Mouse (Mus musculus): ENCODE results near the gene Palld. TPM values are rescaled to one million over a fixed set of nuclear protein-coding genes. Genes with fewer than 3 reads are reported as not detected.

Palld gene
- polyA plus RNA-seq, 1 experiment from 2014 or later: 138 TPM

DNA sequence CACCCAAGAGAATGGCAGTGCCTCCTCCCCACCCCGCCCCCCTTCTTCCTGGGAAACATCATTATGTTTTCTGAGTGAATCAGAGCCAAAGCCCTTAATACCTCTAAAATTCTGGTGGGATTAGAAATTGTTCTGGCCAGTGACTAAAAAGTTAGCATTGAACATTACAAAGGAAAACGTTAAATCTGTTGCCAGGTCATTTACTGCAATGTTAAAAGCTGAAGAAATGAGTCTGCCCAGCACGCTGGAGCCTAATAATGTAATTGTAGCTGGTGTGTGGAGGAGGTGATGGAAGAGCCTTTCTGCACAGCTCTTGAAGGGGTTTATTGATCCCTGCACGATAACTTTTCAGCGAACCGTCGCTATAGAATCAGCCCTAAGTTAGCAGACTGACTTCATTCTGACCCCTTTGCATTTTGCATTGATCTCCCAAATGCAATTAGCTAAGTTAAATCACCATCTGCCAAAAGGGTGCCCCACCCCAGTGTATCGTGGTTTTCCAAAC, 165.7 kb downstream of the Palld start:
- ATAC-seq (ENCODE audit: insufficient number of reproducible peaks, insufficient read depth, low FRiP score, low TSS enrichment): no peak
- H3K36me3 ChIP-seq: peaks cover 15% of the 10 kb centered on the region; the same call in 1 of the 2 replicates
- 81% methylated on average over 8 of the region's 8 CpGs for WGBS
- no peak overlapping the region for H3K27ac ChIP-seq
- H3K9me3 ChIP-seq: no peaks in the 10 kb centered on the region
- H3K4me2 ChIP-seq (replicated peaks): no peak overlapping the region
- H3K4me1 ChIP-seq: peaks cover 5% of the 10 kb centered on the region; the same call in 1 of the 2 replicates
- H3K4me3 ChIP-seq: no peak overlapping the region
- H3K27me3 ChIP-seq: no peaks in the 10 kb centered on the region
- no peak overlapping the region for H3K9ac ChIP-seq

DNA sequence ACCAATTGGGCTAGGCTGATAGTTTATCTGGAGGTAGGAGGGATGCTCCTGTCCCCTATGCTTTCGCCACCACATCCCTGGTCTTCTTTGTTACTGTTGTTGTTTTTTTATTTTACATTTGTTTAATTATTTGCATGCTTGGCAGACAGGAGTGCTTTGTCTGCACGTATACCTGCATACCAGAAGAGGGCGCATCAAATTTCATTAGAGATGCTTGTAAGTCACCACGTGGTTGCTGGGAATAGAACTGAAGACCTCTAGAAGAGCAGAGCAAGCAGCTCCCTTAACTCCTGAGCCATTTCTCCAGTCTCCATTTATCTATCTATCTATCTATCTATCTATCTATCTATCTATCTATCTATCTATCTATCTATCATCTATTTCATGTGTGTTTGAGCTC, 166.4 kb downstream of the Palld start:
- H3K4me3 ChIP-seq: no peak overlapping the region
- WGBS: 49% methylated on average over 4 of the region's 4 CpGs
- H3K36me3 ChIP-seq: peaks cover 15% of the 10 kb centered on the region; the same call in 1 of the 2 replicates
- H3K4me1 ChIP-seq: peaks cover 5% of the 10 kb centered on the region; the same call in 1 of the 2 replicates
- no peak for ATAC-seq (ENCODE audit: insufficient number of reproducible peaks, insufficient read depth, low FRiP score, low TSS enrichment)
- H3K27me3 ChIP-seq: no peaks in the 10 kb centered on the region
- H3K9ac ChIP-seq: no peak overlapping the region
- no peak overlapping the region for H3K27ac ChIP-seq
- no peaks in the 10 kb centered on the region for H3K9me3 ChIP-seq
- no peak overlapping the region for H3K4me2 ChIP-seq (replicated peaks)

- Histone ChIP-seq H3K9ac (no peak overlapping the region), H3K4me3 (no peak overlapping the region), H3K36me3 (peaks cover 15% of the 10 kb centered on the region; the same call in 1 of the 2 replicates), H3K9me3 (no peaks in the 10 kb centered on the region), H3K27ac (no peak overlapping the region), H3K4me2 (replicated peaks) (no peak overlapping the region), H3K4me1 (peaks cover 5% of the 10 kb centered on the region; the same call in 1 of the 2 replicates), H3K27me3 (no peaks in the 10 kb centered on the region)
- ATAC-seq (ENCODE audit: insufficient number of reproducible peaks, insufficient read depth, low FRiP score, low TSS enrichment): no peak
- 90% methylated on average over 8 of the region's 8 CpGs for WGBS
These were observed 168.3 kb downstream of the Palld start for GRCm38 (mm10) chr8:61734164-61734563.

DNA sequence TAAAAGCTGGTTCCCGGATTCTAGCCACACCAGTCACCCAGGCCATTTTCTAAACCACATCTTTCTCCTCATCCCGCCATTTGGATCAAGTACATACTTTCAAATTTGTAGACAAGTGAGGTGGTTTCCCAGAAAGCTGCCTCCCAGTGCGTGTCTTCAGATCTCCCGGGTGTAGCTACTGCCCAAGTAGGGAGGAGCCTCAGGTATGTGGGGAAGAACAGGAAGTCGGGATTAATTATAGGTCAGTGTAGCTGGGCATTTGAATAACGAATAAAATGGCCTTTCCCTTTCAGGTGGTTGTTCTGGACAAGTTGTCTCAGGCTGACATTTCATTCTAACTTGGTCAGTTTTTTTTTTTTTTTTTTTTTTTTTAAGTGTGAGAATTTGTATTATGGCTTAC, 170.3 kb downstream of the Palld start:
- Histone ChIP-seq H3K4me2 (replicated peaks) (no peak overlapping the region), H3K9ac (no peak overlapping the region), H3K27ac (no peak overlapping the region), H3K9me3 (no peaks in the 10 kb centered on the region), H3K4me1 (peaks cover 4% of the 10 kb centered on the region; the same call in 1 of the 2 replicates), H3K27me3 (no peaks in the 10 kb centered on the region), H3K4me3 (no peak overlapping the region), H3K36me3 (0 out of 2 replicates have a peak, but pooled peaks cover 8% of the 10 kb centered on the region)
- no peak for ATAC-seq (ENCODE audit: insufficient number of reproducible peaks, insufficient read depth, low FRiP score, low TSS enrichment)
- WGBS: 71% methylated on average over 6 of the region's 6 CpGs

DNA sequence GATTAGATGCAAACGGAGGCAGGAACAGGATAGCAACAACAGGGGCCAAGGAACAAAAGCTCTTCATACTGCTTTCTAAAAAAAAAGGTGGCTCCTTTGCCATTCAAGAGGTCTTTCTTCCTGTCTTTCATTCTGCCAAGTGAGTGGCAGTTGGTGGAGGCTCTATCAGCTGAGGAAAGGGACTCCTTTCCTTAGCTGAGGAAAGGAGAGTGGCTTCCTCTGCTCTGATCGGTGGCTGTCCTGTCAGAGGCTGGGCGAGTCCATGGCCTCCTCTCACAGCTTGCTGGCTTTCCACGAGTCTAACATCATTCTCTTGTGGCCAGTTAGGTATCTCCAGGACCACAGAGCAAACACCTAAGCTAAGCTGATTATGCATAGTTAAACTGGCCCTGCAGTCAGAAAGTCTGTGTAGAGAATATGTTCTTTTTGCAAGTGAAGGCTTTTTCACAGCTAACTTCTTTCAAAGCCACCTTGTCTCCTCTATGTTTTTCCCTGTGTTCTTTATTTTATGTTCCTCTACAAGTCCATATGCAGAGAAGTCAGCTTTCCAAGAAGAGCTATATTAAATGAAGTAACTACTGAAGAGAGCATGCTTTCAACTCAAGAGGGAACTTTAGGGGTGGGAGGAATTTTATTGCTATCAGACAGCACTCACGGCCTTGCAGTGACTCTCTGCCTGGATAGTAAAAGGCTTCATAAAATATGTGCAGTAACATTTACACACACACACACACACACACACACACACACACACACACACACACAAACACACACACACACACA, 171.0 kb downstream of the Palld start:
- H3K9ac ChIP-seq: no peak overlapping the region
- H3K4me1 ChIP-seq: no peaks in the 10 kb centered on the region
- WGBS: 70% methylated on average over 5 of the region's 5 CpGs
- H3K27me3 ChIP-seq: no peaks in the 10 kb centered on the region
- no peak overlapping the region for H3K4me2 ChIP-seq (replicated peaks)
- no peaks in the 10 kb centered on the region for H3K9me3 ChIP-seq
- H3K36me3 ChIP-seq: 0 out of 2 replicates have a peak, but pooled peaks cover 4% of the 10 kb centered on the region
- no peak overlapping the region for H3K4me3 ChIP-seq
- no peak for ATAC-seq (ENCODE audit: insufficient number of reproducible peaks, insufficient read depth, low FRiP score, low TSS enrichment)
- no peak overlapping the region for H3K27ac ChIP-seq

- ATAC-seq (ENCODE audit: insufficient number of reproducible peaks, insufficient read depth, low FRiP score, low TSS enrichment): no peak
These were observed 171.8 kb downstream of the Palld start for GRCm38 (mm10) chr8:61730669-61731068.

DNA sequence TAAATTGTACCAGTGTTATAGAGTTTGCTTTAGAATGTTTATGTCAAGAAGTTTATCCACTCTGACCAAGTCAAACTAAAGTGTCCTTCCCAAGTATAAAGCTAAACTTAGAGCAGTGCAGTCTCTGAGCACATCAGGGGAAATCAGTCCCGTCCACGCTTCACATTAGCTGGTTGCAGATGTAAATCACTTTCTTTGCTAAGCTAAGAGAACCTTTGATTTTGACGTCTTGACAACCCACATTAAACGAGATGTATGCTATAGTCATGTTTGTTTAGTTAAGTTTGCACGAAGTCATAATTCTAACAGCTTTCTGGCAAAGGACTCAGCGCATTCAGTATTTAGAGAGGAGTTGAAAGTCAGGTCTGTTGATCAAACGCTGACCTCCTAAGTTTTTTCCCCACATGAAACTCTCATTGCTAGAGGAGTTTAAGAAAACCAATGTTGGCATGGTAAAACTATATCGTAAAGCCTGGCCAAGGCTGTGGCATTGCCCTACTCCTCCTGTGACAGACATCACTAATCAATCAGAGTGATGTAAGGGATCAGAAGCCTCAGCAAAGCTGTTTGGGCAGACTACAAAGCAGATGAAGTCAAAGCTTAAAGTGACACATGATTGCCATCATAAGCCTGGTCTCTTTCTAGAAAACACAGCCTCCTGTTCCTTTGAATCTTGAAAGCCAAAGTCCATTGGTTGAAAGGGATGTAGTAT, 177.0 kb downstream of the Palld start:
- H3K9me3 ChIP-seq: no peaks in the 10 kb centered on the region
- no peak overlapping the region for H3K4me2 ChIP-seq (replicated peaks)
- 73% methylated on average over 8 of the region's 8 CpGs for WGBS
- H3K27ac ChIP-seq: no peak overlapping the region
- no peaks in the 10 kb centered on the region for H3K27me3 ChIP-seq
- H3K36me3 ChIP-seq: 0 out of 2 replicates have a peak, but pooled peaks cover under 1% of the 10 kb centered on the region
- H3K4me3 ChIP-seq: no peak overlapping the region
- H3K9ac ChIP-seq: no peak overlapping the region
- H3K4me1 ChIP-seq: no peaks in the 10 kb centered on the region
- no peak for ATAC-seq (ENCODE audit: insufficient number of reproducible peaks, insufficient read depth, low FRiP score, low TSS enrichment)

More at GRCm38 (mm10) chr8:61730669-61731068, 171.8 kb downstream of the Palld start:
- H3K9ac ChIP-seq: no peak overlapping the region
- no peaks in the 10 kb centered on the region for H3K9me3 ChIP-seq
- H3K4me2 ChIP-seq (replicated peaks): no peak overlapping the region
- no peaks in the 10 kb centered on the region for H3K27me3 ChIP-seq
- WGBS: 83% methylated on average over 6 of the region's 6 CpGs
- H3K27ac ChIP-seq: no peak overlapping the region
- 0 out of 2 replicates have a peak, but pooled peaks cover 4% of the 10 kb centered on the region for H3K36me3 ChIP-seq
- H3K4me3 ChIP-seq: no peak overlapping the region
- H3K4me1 ChIP-seq: no peaks in the 10 kb centered on the region

- H3K4me3 ChIP-seq: no peak overlapping the region
- H3K4me2 ChIP-seq (replicated peaks): no peak overlapping the region
- no peak overlapping the region for H3K27ac ChIP-seq
- H3K4me1 ChIP-seq: no peaks in the 10 kb centered on the region
- H3K9ac ChIP-seq: no peak overlapping the region
- H3K9me3 ChIP-seq: 0 out of 2 replicates have a peak, but pooled peaks cover 4% of the 10 kb centered on the region
- H3K27me3 ChIP-seq: no peaks in the 10 kb centered on the region
- no peak for ATAC-seq (ENCODE audit: insufficient number of reproducible peaks, insufficient read depth, low FRiP score, low TSS enrichment)
- WGBS: 87% methylated on average over 9 of the region's 9 CpGs
- H3K36me3 ChIP-seq: peaks cover 25% of the 10 kb centered on the region
These were observed 180.3 kb downstream of the Palld start for GRCm38 (mm10) chr8:61722226-61722625.

- Histone ChIP-seq H3K4me1 (0 out of 2 replicates have a peak, but pooled peaks cover 5% of the 10 kb centered on the region), H3K4me2 (replicated peaks) (no peak overlapping the region), H3K27ac (no peak overlapping the region), H3K27me3 (no peaks in the 10 kb centered on the region), H3K36me3 (peaks cover 52% of the 10 kb centered on the region), H3K9me3 (0 out of 2 replicates have a peak, but pooled peaks cover 4% of the 10 kb centered on the region), H3K4me3 (no peak overlapping the region), H3K9ac (no peak overlapping the region)
- 49% methylated on average over 14 of the region's 14 CpGs for WGBS
- no peak for ATAC-seq (ENCODE audit: insufficient number of reproducible peaks, insufficient read depth, low FRiP score, low TSS enrichment)
These were observed 187.0 kb downstream of the Palld start for GRCm38 (mm10) chr8:61715351-61716125.

DNA sequence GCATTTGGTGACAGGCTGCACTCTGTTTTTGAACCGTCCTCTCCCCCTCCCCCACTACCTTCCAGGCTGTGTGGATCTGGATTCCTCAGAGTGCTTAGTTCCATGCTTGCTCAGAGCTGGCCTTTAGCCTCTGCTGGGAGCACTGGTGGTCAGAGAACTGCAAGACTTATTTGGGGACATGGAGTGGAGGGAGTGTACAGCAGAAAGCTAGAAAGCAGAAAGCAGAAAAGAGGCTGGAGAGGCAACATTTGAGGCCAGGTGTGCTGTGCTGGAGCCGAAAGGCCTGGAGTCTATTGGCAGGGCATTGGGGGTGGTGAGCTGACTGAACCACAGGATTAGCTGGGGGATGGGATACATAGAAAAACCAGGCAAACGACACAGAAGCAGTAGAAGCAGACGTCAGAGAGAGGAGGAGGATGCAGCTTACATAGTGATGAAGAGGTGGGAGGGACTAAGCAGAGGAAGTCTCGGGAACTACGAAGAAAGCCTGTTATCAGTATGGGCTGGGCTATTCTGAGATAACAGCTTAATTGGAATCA, 188.1 kb downstream of the Palld start:
- ATAC-seq (ENCODE audit: insufficient number of reproducible peaks, insufficient read depth, low FRiP score, low TSS enrichment): no peak
- Histone ChIP-seq H3K4me1 (peaks cover 9% of the 10 kb centered on the region; the same call in 1 of the 2 replicates), H3K27ac (no peak overlapping the region), H3K36me3 (peaks cover 43% of the 10 kb centered on the region), H3K9ac (no peak overlapping the region), H3K27me3 (no peaks in the 10 kb centered on the region), H3K4me3 (no peak overlapping the region), H3K4me2 (replicated peaks) (no peak overlapping the region), H3K9me3 (0 out of 2 replicates have a peak, but pooled peaks cover 4% of the 10 kb centered on the region)
- 40% methylated on average over 6 of the region's 6 CpGs for WGBS

Data from embryonic facial prominence, embryonic 12.5 days (tissue).